Mouse (Mus musculus): ENCODE results near the gene Scyl1.

GRCm38 (mm10) chr19:5750951-5751350 lies 20.3 kb downstream of the Scyl1 start:
- TF ChIP-seq GATA1 (IDR thresholded peaks at IDR 0.05; ENCODE audit: low read length) (no peak), TAL1 (IDR thresholded peaks at IDR 0.05; ENCODE audit: low read length) (no peak)

Data from erythroblast, embryonic 14.5 days (primary cell).